Mouse (Mus musculus): ENCODE measurements around the gene Sco1. TPM values are rescaled to one million over a fixed set of nuclear protein-coding genes. Genes with fewer than 3 reads are reported as not detected.

Gene Sco1
- polyA plus RNA-seq, 1 experiment, result 7.0 TPM

DNA sequence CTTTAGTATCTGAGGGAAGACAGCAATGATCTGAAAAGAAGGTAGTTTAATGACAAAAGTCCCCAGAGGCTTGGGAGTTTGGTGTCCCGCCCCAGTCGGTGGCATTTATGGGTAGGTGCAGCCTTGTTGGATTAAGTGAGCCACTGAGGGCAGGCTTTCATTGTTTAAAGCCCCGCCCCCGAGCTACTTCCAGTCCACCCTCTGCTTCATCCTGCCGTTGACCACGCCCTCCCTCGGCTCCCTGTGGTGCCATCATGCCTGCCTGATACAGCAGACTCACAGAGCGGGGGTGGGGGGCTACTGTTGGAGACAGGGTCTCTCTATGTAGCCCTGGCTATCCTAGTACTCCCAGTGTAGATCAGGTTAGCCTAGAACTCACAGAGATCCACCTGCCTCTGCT, 9.5 kb upstream of the Sco1 start:
- no peak for DNase-seq (ENCODE audit: low spot score)

DNA sequence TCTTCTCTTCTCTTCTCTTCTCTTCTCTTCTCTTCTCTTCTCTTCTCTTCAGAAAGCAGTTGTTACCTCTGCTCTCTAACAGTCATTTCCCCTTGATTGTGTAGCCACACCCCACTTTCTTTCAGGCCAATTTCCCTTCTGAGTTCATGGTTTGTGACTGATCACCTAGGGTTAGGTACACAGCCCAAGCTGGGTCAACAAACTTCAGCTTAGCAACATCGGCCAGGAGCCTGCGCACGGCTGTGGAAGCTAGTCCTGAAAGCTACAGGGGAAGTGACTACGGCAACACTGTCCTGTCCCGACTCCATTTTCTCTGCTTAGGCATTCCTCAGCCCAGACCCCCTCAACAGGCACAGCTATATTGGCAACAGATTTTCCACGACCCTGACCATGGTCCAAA, 7.5 kb upstream of the Sco1 start:
- DNase-seq (ENCODE audit: low spot score), result no peak

DNA sequence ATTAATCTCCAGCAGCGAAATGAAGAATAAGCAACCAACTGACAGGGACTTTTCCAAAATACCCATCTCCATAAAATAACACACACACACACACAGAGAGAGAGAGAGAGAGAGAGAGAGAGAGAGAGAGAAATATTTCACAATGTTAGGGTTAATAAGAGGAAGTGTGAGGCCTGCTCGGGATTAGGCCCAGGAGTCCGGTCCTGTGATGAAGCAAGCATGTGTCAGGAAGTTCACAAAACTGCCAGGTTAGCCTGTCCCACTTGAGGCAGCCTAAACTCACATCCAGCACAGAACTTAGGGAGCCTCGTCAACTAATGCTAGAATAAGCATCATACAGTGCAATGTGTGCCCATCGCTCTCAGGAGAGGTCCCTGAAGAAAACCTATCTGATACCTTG, 5.3 kb upstream of the Sco1 start:
- DNase-seq (ENCODE audit: low spot score), result no peak

DNA sequence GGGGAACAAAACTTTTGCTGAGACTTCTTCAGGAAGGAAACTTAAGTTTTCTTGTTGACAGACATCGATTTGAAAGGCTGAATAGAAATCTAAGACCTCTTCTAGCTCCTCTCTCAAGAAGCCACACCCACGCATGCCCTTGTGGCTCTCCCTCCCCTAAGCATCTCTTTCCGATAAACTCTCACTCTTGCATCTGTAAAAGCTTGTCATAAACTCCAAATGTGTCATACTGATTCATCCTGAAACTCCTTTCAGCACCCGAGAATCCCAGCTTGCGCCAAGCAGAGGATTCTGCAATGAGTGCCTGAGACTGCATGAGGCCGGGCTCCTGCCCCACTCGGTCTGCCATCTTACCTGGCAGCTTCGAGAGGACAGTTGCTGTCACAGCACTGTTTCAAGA, 4.0 kb upstream of the Sco1 start:
- no peak for DNase-seq (ENCODE audit: low spot score)

DNA sequence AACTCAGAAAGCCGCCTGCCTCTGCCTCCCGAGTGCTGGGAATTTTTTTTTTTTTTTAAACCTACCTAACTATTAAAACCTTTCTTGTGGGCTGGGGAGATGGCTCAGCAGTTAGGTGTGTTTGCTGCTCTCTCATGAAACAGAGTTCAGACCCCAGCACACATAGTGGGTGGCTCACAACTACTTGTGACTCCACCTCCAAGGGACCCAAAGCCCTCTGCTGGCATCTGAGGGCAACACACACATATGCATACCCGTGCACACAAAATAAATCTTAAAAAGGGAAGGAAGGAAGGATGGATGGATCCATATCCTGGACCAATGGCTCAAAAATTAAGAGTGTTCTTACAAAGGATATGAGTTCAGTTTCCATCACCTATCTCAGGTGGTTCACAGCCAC, 3.2 kb upstream of the Sco1 start:
- no peak for DNase-seq (ENCODE audit: low spot score)

DNA sequence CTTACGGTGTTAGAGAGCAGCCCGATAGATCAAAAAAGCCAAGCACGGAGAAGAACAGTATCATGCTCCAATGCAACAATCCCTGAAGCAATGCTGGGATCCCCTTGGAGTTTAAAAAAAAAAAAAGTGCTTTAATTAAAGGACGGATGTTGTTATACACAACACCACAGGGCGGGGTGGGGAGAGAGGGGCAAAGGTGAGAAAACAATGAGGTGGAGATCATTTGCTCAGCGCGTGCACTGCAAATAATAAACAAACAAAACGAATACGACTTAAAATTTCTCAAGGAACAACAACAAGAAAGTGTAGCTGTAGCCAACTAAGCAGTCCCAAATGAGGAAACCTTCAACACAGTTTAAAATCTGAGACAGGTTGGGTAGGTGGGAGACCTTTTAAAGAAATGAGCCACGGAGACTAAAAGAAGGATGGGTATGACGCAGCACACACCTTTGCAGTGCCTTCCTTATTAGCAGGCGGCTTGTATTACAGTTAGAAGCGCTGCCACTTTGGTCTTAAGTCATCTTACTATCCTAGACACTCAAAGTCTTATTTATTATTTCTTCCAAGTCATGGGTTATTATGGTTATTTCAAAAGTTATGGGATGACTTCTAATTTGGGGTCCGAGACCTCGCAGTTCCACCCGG, 672 bp upstream of the Sco1 start:
- DNase-seq (ENCODE audit: low spot score), result no peak

DNA sequence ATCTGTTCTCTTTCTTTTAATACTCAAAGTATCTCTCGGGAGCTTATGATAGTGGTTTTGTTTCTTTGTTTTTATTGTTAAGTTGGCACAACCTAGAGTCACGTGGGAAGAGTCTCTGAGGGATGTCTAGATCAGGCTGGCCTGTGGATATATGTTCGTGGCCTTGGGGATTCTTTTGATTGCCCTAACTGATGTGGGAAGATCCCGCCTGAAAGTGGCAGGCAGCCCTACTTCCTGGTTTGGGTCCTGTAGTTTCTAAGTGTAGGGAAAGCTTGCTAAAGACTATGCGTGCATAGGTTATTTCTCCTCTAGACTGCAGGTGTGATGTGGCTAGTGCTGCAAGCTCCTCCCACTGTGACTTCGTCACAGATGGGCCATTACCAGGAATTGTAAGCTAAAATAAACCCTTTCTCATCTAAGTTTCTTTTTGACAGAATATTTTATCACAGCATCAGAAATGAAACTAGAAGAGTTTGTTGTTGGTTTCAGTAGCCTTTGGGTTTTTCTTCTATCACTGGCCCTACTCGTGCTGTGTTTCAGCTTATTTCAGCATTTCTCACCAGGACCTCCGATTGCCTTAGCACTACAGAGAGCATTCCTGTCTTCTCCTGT, 2.4 kb downstream of the Sco1 start:
- DNase-seq (ENCODE audit: low spot score), result no peak

DNA sequence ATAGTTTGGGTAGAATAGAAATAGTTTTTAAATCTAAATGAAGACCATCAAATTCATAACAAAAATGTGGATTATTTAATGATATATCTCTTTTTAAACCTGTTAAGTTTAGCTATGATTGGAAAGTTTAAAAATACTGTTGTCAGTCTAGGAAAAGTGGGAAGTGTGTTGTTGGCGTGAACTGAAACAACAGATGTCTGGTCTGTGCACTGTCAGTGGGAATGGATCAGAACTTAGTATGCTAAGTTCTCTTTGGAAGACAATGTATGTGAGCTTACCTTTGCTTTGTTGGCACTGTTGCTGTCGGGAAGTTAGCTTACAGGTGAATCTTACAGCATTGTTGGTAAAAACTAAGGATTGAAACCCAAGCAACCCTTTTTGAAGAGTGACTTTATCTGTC, 8.8 kb downstream of the Sco1 start:
- DNase-seq (ENCODE audit: low spot score), result no peak

DNA sequence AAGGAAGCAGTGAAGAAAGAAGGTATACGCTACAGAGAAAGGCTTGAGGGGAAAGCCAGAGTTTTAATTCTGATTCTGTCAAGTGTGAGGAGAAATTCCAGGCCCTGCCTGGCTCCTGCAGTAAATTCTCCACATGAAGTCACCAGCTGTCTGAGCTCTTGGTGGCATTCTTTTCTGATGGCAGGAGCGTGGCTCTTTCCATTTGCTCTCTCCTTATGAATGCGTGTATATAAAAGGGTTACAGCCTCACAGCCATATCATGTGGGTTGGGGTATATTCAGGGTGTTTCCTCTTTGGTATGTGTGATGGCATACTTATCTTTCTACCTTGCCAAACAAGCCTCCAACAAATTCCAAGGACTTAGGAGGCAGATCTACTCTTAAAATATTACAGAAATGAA, 10.3 kb downstream of the Sco1 start:
- DNase-seq (ENCODE audit: low spot score), result no peak

DNA sequence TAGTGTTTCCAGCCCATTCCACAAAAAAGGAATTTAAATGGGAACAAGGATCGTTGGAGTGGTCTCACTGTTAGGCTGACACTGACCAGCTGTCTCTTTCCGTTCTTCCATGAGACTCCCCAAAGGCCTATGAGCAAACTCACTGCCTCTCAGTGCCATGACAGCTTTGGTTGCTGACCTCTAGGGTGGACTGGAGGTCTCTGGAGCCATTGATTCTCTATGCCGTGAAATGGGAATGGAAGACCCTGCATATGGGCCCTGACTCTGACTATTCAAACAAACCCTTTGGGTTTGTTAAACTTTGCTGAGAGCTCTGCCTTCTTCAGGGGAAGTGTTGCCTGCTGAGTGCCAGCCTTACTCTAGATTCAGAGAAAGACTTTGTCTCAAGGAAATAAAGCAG, 15.3 kb downstream of the Sco1 start:
- DNase-seq (ENCODE audit: low spot score), result no peak

DNA sequence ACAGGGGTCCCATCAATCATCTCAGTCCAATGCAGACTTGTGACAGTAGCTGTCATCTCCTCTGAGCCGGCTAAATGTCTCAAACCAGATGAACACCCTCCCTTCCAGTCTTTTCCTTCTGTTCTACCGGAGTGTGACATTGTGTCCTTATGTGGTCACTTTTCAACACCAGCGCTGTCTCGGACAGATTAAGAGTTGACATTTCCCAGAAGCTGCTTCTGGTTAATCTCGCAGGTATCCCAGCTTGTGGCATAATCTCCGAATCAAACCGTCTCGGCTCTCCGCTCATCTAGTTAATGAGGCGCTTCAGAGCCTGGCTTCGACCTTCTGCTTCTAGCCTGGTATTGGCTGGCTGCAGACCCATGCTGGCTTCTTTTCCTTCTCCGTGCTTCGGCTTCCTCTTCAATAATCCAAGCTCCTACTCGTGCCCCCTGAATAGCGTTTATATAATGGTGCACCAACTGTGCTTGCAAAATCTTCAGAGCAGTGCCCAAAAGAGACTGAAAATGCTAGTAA, 20.2 kb downstream of the Sco1 start:
- no peak for DNase-seq (ENCODE audit: low spot score)

DNA sequence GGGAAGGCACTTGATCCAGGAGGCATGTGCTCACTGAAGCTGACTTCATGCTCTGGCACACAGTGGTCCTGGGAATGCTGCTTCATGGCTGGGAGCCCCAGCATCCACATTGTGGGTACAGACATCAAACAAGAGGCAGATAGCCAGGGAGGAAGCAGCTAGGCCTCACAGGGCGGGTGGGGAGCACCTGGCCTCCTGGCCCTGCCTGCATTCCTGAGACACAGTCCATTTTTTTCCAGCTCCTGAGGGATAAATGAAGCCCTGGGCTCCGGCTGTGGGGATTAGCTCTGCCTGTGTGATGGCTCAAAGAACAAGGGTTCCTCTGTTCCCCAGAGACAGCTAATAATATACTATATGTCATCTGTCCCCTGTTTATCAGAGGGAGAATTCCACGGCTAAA, 22.6 kb downstream of the Sco1 start:
- no peak for DNase-seq (ENCODE audit: low spot score)

DNA sequence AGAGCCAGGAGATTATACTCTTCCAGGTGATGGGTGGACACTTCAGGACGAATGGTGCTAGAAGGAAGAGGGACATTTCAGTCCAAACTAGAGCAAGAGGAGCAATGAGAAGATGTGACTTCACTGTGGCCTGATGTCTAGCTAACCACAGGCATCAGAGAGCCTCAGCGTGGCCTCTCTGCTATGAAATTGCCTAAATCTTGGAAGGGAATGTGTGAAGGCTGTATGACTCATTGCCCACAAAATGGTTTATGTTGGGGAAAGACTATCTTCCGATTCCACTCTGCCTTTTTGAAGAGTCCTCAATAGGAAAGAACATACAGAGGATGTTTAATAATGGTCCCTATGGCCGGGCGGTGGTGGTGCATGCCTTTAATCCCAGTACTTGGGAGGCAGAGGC, 24.3 kb downstream of the Sco1 start:
- DNase-seq (ENCODE audit: low spot score), result no peak

DNA sequence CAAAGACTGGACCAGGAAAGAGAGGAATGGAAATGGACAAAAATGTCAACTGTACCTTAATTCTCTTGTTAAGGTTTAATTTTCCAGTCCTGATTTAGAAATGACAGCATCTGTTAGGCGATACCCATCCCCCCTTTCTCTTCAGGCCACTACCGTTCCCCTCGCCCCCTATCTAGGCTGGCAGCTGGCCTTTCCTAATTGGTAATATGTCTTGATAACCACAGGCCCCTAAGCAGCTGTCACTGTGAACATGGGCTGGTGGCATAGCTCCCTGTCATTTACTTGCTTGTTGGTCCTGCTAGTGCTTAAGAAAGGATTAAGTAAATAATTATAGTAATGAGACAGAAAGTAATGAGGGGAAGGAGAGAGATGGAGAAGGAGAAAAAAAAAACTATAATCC, 25.0 kb downstream of the Sco1 start:
- no peak for DNase-seq (ENCODE audit: low spot score)

DNA sequence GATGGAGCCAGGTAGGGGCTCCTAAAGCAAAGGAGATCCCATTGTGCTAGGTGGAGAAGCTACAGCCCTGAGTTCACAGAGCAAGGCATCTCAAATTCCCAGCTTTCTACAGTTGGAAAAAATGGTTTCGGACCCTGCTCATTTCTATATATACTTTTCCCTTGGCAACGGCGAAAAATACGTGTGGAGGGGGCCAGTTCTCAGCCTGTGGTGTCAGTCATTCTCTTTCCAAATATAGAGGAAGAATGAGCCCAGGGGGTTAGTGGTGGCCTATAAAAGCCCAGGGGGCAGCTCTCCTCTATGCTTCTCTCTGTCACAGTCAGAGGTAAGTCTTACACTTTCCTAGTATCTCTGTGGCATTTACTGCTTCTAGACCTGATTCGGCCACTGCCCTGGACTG, 25.5 kb downstream of the Sco1 start, which contains the start of gene Myh3:
Gene Myh3, plus strand, starts transcription at position 301 of the 400 bp plus-strand sequence.
- no peak for DNase-seq (ENCODE audit: low spot score)

DNA sequence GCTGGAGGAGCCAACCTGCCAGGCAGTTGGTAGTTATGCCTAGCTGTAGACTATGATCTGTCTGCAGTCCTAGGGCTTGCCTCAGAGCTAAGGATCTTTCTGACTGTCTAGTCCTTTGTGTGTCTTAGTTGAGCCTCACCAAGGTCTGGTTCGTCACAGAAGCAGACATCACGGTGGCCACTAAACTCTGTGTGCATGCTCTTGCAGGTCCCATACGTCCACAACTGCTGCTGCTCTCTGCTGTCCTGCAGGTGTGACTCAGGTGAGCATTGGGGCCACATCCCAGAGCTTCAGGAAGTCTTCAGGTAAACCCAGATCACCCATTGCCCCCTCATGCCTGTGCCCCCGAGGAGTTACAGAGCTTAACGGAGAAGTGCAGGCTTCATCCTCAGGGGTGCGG, 26.4 kb downstream of the Sco1 start:
- no peak for DNase-seq (ENCODE audit: low spot score)

DNA sequence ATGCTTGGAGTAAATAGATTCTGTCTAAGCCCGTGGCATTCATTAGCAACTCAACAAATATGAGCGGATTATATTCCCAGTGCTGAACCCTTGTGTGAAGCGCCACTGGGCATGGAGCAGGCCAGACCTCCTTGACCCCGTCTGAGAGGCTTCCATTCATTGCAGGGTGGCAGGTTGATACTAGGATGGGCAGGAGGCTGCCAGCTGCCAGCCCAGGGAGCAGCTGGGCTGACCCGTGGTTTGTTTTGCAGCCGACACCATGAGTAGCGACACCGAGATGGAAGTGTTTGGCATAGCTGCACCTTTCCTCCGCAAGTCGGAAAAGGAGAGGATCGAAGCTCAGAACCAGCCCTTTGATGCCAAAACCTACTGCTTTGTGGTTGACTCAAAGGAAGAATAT, 27.3 kb downstream of the Sco1 start:
- DNase-seq (ENCODE audit: low spot score), result no peak

DNA sequence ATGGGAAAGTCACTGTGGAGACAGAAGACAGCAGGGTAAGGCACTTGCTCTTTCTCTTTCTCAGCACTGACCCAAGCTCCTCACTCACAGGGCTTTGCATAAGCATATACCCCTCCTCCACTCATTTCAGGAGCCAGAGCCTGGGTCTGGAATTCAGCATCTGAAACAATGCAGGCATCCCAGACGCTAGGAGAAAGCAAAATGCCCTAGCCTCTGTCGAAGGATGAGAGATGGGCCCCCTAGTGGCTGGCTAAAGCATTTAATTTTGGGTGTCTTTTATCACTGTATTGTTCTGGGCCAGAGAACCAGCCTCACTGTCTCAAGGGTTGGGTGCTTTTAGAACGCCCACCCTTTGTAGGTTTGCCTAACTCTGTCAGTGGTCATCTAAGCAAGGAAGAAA, 27.7 kb downstream of the Sco1 start:
- DNase-seq (ENCODE audit: low spot score), result no peak

DNA sequence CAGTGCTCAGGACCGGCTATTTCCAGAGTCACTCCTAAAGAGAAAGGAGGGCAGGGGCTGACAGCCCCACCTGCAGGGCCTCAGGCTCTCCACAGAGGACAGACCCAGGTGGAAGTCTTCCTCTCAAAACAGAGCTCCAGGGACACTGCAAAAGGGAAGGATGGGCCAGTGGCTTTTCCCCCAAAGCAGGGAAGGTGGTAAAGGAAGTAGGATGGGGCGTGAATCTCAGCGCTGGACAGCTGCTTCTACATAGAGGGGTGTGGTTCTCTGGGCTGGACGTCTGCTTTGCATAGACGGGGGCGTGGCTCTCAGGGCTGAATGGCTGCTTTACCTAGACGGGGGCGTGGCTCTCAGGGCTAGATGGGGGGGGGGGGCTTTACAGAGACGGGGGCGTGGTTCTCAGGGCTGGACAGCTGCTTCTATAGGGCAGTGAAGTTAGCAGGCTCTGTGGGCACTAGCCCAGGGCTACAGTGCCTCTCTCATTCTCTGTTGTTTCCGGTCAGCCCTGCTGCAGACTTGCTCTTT, 28.7 kb downstream of the Sco1 start:
- DNase-seq (ENCODE audit: low spot score), result no peak

DNA sequence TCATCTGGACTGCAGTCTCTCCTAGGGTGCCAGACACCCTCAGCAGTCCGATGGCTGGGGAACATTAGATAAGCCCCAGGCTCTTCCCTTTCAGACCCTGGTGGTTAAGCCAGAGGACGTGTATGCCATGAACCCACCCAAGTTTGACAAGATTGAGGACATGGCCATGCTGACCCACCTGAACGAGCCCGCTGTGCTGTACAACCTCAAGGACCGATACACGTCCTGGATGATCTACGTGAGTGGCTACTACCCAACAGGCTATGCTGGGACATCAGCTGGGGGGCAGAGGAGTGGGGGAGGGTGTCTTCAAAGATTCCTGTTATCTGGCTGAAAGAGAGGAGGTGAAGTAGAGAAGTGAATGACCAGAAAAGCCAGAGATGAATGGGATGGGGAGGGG, 29.7 kb downstream of the Sco1 start:
- DNase-seq (ENCODE audit: low spot score), result no peak

DNA sequence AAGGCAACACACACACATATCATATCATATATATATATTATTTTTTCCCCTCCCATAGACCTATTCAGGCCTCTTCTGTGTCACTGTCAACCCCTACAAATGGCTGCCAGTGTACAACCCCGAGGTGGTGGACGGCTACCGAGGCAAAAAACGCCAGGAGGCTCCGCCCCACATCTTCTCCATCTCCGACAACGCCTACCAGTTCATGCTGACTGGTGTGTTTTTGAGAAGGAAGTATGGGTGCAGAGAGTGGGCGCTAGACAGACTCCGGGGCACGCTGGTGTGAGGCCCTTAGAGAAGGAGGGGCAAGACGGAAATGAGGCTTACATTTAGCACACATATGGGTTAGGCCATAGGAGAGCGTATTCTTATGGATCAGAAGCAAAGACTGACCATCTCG, 30.3 kb downstream of the Sco1 start:
- no peak for DNase-seq (ENCODE audit: low spot score)

DNA sequence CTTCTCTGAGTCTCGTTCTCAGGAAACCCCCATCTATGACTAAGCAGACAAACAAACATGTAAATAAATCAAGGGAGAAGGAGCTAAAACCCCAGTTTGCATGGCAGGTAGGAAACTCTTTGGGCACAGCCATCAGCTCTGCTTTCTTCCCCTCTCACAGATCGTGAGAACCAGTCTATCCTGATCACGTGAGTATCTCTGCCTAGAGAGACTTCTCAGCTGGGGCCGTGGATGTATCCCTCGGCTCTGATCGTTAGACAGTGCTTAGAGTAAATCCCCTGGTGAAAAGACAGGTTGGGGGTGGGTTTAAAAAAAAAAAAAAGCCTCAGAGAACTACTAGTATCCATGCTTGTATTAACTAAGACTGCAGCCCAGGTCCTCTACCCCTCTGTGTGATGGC, 30.8 kb downstream of the Sco1 start:
- DNase-seq (ENCODE audit: low spot score), result no peak

DNA sequence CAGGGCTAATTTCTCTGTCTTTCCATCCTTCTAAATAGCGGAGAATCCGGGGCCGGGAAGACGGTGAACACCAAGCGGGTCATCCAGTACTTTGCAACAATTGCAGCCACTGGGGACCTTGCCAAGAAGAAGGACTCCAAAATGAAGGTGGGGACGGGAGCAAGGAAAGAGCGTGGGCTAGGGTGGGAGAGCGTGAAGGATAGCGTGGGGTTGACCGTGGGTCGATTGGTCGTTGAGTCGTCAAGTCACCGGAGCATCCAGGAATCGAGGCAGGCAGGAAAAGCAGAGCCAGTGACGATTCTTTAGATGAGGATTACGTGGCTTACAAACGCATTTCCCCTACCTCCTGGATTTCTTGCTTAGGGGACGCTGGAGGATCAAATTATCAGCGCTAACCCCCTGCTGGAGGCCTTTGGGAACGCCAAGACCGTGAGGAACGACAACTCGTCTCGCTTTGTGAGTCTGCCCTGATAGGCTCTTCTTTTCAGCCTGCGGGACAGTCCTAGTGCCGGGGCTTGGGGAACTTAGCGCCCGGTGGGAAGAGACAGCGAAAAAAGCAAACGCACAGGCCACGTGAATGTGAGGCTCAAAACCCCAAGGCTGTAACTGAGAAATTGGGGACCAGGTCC, 31.4 kb downstream of the Sco1 start:
- DNase-seq (ENCODE audit: low spot score), result no peak

Data from urinary bladder, adult 2 months (tissue).